Mouse (Mus musculus): ENCODE measurements around the gene Chl1. TPM values are rescaled to one million over a fixed set of nuclear protein-coding genes. Genes with fewer than 3 reads are reported as not detected.

Gene Chl1
- polyA plus RNA-seq, 1 experiment, result 51.9 TPM

- Histone ChIP-seq H3K4me3 (replicated peaks; ENCODE audit: insufficient read depth, low read depth, low read length) (no peak overlapping the region), H3K27me3 (ENCODE audit: control insufficient read depth, insufficient read depth, low read length) (no peaks in the 10 kb centered on the region), H3K27ac (ENCODE audit: insufficient read depth, low read length) (no peak overlapping the region), H3K4me1 (ENCODE audit: control insufficient read depth, insufficient read depth, low read length) (no peaks in the 10 kb centered on the region)
- WGBS, result 84% methylated on average over 4 of the region's 4 CpGs
- no peak for DNase-seq
- no peak for TF ChIP-seq CTCF (IDR thresholded peaks at IDR 0.05; ENCODE audit: borderline replicate concordance, insufficient read depth, low read depth, low read length)
- TF ChIP-seq POLR2A (IDR thresholded peaks at IDR 0.05; ENCODE audit: borderline replicate concordance, insufficient read depth, low read length), result no peak
These were observed 243.5 kb downstream of the Chl1 start for GRCm38 (mm10) chr6:103753891-103754290.

GRCm38 (mm10) chr6:103766830-103767229 is 256.4 kb downstream of the Chl1 start:
- 10% methylated on average over 3 of the region's 3 CpGs for WGBS

DNA sequence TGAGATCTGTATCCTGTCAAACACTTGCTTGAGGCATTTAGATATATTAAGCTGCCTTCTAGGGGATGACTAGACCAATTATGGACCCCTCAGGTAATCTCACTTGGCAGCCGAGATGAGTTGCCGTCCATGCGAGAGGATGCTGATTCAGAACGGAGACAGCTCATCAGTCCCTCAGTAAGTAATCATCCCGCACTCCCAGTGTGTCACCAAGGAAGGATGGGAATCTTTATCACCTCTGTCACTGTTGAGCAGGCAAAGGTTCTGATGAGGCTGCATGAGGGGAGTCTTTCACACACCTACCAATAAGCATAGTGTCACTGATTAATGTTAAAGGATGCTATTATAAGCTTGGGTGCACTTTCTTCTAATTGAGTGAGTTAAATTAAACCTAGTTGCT is 270.7 kb downstream of the Chl1 start:
- Histone ChIP-seq H3K4me1 (ENCODE audit: control insufficient read depth, insufficient read depth, low read length) (no peaks in the 10 kb centered on the region), H3K27me3 (ENCODE audit: control insufficient read depth, insufficient read depth, low read length) (no peaks in the 10 kb centered on the region), H3K27ac (ENCODE audit: insufficient read depth, low read length) (no peak overlapping the region), H3K4me3 (replicated peaks; ENCODE audit: insufficient read depth, low read depth, low read length) (no peak overlapping the region)
- 54% methylated on average over 5 of the region's 5 CpGs for WGBS
- DNase-seq, result no peak
- TF ChIP-seq CTCF (IDR thresholded peaks at IDR 0.05; ENCODE audit: borderline replicate concordance, insufficient read depth, low read depth, low read length), result no peak
- no peak for TF ChIP-seq POLR2A (IDR thresholded peaks at IDR 0.05; ENCODE audit: borderline replicate concordance, insufficient read depth, low read length)

More at GRCm38 (mm10) chr6:103766830-103767229, 256.4 kb downstream of the Chl1 start:
- H3K27ac ChIP-seq (ENCODE audit: insufficient read depth, low read length), result no peak overlapping the region
- H3K4me1 ChIP-seq (ENCODE audit: control insufficient read depth, insufficient read depth, low read length), result no peaks in the 10 kb centered on the region
- DNase-seq, result peak in 1 of 2 experiments; percentile 13
- no peak for TF ChIP-seq POLR2A (IDR thresholded peaks at IDR 0.05; ENCODE audit: borderline replicate concordance, insufficient read depth, low read length)
- TF ChIP-seq CTCF (IDR thresholded peaks at IDR 0.05; ENCODE audit: borderline replicate concordance, insufficient read depth, low read depth, low read length), result no peak
- H3K4me3 ChIP-seq (replicated peaks; ENCODE audit: insufficient read depth, low read depth, low read length), result no peak overlapping the region
- H3K27me3 ChIP-seq (ENCODE audit: control insufficient read depth, insufficient read depth, low read length), result no peaks in the 10 kb centered on the region

GRCm38 (mm10) chr6:103791077-103791632 is 280.8 kb downstream of the Chl1 start:
- 30% methylated on average over 2 of the region's 2 CpGs for WGBS
- no peaks in the 10 kb centered on the region for H3K27me3 ChIP-seq (ENCODE audit: control insufficient read depth, insufficient read depth, low read length)
- no peak overlapping the region for H3K27ac ChIP-seq (ENCODE audit: insufficient read depth, low read length)
- DNase-seq, result no peak
- TF ChIP-seq CTCF (IDR thresholded peaks at IDR 0.05; ENCODE audit: borderline replicate concordance, insufficient read depth, low read depth, low read length) (no peak), POLR2A (IDR thresholded peaks at IDR 0.05; ENCODE audit: borderline replicate concordance, insufficient read depth, low read length) (no peak)
- H3K4me1 ChIP-seq (ENCODE audit: control insufficient read depth, insufficient read depth, low read length), result no peaks in the 10 kb centered on the region
- H3K4me3 ChIP-seq (replicated peaks; ENCODE audit: insufficient read depth, low read depth, low read length), result no peak overlapping the region

DNA sequence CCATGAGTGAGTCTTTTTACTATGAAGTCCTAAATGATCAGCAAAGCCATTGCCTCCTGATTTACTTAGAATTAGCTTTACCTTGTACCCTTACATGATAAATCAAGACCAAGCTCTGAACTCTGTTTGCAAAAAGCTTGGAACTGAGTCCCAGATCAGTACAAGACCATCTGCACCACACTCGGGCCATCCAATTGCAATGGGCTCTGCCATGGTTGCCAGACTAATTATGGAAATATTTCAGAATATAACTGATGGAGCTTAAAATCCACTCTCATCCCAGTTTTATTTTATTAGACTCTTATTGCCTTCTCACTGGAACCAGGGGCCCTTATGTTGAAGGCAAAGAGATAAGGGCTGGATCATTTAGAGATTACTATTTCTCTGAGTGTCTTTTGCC is 284.9 kb downstream of the Chl1 start:
- 9% methylated on average over 1 of the region's 1 CpGs for WGBS
- no peak for TF ChIP-seq POLR2A (IDR thresholded peaks at IDR 0.05; ENCODE audit: borderline replicate concordance, insufficient read depth, low read length)
- TF ChIP-seq CTCF (IDR thresholded peaks at IDR 0.05; ENCODE audit: borderline replicate concordance, insufficient read depth, low read depth, low read length), result no peak
- Histone ChIP-seq H3K27ac (ENCODE audit: insufficient read depth, low read length) (no peak overlapping the region), H3K27me3 (ENCODE audit: control insufficient read depth, insufficient read depth, low read length) (no peaks in the 10 kb centered on the region), H3K4me3 (replicated peaks; ENCODE audit: insufficient read depth, low read depth, low read length) (no peak overlapping the region), H3K4me1 (ENCODE audit: control insufficient read depth, insufficient read depth, low read length) (no peaks in the 10 kb centered on the region; the same call in 1 of the 2 replicates)
- DNase-seq, result no peak

Measured in cerebellum, adult 2 months (tissue).